Mouse (Mus musculus): ENCODE data around the gene BC030499.
"Not testable (repeated sequence)": the region's sequence is repeated elsewhere in the genome, so short reads cannot be mapped to it uniquely, and the experiment has no call there.

Gene BC030499

DNA sequence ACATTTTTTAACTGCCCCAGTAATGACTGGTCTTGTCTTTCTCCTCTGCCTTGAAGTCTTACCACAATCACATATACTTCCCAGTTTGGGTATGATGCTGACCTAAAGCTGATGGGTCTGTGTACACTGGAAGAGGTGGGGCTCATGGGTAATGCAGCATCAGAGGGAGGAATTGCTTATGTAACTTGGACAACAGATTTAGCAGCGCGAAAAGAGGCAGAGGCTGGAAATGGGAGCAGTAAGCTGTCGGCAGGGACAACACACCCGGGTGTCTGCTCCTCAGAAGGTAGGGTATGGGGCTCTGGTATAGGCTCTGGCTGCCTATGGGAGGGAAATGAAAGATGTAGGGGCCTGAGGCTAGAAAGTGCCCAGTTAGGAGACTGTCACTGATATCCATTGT is at the start of gene BC030499:
Gene BC030499, plus strand, starts transcription at position 188 of the 400 bp plus-strand sequence.
- DNase-seq (ENCODE audit: low spot score): no peak

DNA sequence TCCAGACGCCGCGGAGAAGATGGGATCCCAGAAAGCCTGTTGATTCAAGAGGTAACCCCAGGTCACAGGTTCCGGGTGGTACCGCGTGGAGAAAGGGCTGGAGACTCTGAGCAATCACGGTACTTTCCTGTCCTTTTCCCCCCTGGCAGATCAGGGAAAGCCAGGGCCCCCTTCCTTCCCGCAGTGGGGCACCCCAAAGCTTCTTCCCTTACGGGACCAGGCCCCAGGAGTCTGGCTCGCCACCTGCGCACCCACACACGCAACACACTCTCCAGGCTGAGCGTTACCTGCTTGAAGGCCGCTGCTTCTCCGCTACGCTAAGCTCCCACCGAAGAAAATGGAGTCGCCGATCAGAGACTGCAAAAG is 45.4 kb upstream of the BC030499 start:
- no peak for DNase-seq (ENCODE audit: low spot score)

DNA sequence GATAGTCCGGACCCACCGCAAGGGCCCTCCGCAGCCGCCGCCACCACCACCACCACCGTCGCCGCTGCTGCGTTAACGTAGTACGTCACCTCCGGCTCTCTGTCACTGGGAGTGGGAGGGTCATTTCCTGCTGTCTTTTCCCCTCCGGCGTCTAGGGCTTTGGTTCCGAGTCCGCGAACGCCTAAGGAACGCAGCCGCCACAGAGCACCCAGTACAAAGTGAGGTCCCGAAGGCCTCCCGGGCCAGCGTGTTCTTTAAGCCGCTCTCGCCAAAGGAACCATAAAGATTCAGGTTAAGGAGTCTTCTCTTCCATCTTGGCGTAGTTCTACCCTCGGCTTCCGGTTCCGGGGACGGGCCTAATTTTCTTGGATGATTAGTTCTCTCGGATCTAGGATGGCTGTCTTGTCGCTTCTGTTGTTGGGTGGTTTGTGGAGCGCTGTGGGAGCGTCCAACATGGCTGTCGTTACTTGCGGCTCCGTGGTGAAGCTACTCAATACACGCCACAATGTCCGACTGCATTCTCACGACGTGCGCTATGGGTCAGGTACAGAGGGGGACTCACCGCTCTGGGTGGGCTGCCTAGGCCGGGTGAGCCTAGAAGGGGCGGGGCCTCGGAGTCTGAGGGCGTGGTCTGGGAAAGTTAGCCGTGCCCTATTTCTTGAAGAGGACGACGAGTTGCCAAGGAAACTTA is 44.9 kb upstream of the BC030499 start, which contains the start of the genes Sdf2 and Supt6:
Gene Sdf2, plus strand, starts transcription at position 120 of the 691 bp plus-strand sequence.
Gene Supt6, minus strand, starts transcription at position 361 of the 691 bp plus-strand sequence.
- DNase-seq (ENCODE audit: low spot score): peak; percentile 86

DNA sequence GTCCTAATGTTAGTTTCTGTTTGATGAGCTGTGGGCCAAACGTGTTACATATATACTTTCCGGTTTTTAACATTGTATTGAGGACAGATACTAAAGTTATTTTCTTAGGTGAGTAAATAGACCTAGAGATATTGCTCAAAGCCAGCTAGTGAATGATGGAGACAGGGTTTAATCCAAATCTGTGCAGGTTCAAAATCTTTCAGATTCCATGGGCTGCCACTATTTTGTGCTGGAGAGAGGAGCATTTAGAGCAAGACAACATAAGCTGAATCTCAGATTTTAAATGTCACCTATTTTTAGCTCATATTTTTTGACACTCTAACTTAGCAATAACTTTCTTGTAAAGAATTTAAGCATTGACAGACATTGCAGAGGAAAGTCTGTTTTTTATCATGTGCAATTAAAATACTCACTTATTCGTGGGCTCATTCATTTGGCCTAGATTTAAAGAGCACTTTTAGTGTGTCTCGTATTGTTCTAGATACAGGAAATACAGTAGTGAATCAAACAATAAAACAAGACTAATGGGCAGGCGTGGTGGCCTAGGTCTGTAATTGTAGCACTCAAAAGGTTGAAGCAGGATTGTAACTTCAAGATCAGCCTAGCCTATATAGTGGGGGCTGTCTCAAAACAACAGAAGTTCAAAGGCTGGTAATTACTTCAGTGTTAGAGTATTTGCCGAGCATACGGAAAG is 44.2 kb upstream of the BC030499 start:
- no peak for DNase-seq (ENCODE audit: low spot score)

DNA sequence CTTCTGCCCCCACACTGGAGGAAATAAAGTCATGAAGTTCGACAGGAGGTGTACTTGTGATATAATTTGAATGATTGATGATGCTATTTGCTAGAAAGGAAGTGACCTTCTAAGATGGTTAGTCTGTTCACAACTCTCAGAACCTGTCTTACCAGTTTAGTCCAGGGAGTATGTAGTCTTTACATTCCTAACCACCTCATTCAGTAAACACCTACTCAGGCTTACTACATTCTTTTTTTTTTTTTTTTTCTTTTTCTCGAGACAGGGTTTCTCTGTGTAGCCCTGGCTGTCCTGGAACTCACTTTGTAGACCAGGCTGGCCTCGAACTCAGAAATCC is 43.7 kb upstream of the BC030499 start:
- no peak for DNase-seq (ENCODE audit: low spot score)

DNA sequence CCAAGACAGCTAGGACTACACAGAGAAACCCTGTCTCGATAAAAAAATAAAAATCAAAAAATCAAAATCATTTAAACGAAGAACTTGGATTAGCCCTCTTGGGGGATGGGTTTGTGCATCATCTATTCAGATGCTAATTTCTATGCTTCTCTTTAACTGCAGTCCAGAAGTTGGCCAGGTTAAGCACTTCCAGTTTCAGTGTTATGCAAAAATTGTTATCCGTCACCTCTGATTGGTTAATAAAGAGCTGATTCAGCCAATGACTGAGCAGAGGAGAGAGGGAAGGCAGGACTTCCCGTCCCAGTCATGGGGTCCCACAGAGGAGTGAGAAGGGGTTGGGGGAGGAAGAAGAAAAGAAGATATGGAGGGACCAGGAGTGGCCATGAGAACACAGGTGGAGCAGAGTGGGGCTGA is 42.9 kb upstream of the BC030499 start:
- no peak for DNase-seq (ENCODE audit: low spot score)

DNA sequence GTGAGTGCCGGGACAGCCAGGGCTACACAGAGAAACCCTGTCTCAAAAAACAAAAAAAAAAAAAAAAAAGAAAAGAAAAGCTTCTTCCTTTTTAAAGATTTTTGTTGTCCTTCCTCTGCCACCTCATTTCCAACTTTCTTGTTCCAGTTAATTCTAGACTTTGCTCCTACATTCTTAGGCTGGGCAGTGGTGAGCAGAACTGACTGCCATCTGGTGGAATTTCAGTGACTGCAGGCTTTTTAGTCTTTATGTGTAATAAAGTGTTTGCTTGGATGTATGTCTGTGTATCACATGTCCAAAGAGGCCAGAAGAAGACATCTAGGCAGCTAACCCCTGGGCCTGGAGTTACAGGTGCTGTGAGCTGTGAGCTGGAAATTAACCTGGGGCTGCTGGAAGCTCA is 34.0 kb upstream of the BC030499 start:
- no peak for DNase-seq (ENCODE audit: low spot score)

DNA sequence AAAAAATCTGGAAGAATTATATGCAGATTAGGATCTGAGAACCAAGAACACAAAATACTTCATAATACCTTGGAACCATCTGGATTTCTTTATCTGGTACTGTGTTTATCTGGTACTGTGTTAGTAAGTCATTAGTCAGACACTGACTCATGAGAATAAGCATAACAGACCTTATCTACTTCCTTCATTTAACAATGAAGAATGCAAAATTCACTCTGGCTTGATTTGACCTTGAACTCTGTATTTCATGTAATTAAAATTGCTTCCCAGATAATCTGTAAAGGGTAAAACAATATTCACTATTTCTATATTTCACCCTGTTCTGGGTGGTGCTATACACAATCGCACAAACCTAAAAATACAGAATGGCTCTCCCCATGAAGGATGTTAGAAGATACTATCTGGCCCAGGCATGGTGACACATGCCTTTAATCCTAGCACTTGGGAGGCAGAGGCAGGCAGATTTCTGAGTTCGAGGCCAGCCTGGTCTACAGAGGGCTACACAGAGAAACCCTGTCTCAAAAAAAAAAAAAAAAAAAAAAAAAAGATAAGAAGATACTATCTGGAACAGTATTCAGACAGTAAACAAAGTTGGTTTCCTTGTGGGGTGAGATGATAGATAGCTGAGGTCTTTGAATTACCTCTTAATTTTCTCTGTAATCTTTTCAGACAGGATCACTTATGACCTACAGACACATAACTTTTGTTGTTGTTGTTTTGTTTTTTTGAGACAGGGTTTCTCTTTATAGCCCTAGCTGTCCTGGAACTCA is 30.0 kb upstream of the BC030499 start:
- no peak for DNase-seq (ENCODE audit: low spot score)

DNA sequence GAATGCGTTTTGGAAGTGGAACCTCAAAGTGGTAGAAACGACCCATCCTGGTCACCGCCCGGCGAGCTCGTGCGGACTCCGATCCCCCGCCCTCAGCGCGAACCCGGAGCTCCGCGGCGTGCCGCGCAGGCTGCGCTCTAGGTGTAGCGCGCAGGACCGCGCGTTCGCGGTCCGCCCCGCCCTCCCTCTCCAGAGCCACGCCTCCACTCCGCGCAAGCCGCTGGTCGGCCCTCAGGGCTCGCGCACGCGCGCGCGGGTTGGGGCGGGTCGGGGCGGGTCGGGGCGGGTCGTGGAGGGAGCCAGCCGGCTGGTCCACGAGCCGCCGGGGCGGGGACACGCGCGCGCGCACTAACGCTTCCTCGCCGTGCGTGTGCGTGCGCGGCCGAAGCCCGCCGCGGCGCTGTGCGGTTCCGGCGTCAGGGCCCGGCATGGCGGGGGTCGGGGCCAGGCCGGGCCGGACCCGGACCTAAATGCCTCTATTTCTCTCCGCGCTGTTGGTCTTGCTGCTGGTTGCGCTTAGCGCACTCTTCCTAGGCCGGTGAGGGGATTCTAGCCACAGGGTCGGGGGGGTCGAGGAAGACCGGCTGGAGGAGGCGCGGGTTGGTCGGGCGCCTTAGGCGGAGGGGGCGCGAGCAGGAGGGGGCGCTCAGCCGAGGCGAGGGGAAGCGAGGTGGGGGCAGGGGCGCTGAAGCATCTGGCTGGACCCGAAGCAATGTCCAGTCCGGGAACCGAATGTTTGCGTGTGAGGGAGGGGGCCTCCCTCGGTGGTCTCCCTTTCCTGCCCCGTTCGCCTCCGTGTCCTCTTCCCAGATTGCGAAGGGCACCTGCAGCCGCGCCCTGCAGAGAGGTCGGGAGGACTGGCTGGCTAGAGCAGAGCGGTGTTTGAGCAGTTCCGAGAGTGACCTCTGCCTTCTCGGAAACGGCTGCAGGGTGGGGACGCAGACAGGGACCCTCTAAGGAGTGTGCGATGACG is 29.0 kb upstream of the BC030499 start, which contains the start of gene 2610507B11Rik:
Gene 2610507B11Rik, plus strand, starts transcription at position 373 of the 973 bp plus-strand sequence.
- peak; percentile 89 for DNase-seq (ENCODE audit: low spot score)

DNA sequence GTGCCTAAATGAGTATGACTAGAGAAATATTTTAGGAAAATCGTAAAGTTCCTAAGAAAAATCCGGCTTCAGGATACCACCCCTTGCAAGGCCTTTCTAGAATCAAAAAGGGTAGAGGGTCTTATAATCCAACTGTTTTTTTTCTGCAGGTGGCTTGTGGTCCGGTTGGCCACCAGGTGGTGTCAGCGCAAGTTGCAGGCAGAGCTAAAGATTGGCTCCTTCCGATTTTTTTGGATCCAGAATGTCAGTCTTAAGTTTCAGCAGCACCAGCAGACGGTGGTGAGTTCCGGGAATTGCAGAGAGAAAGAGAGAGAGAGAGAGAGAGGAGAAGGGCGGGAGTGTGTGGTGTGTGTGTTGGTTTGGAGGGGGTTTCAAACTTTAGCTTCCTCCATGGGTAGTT is 28.1 kb upstream of the BC030499 start:
- peak; percentile 17 for DNase-seq (ENCODE audit: low spot score)

DNA sequence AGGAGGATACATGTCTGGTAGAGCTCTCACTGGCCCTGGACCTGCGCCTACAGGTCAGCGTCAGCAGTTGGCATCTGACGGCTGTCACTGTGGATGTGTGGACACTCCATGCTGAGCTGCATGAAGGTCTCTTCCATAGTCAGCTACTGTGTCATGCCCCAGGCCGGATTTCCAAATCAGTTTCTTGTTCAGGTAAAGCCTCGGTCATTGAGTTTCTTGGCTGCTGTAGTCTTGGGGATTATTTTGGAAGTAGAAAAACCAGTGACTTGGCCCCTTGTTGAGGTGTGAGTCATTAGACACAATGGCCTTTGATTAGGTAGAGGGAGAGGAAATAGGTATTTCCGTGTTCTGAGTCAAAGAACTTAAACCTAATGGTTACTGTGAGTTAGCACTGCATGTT is 25.1 kb upstream of the BC030499 start:
- no peak for DNase-seq (ENCODE audit: low spot score)

DNA sequence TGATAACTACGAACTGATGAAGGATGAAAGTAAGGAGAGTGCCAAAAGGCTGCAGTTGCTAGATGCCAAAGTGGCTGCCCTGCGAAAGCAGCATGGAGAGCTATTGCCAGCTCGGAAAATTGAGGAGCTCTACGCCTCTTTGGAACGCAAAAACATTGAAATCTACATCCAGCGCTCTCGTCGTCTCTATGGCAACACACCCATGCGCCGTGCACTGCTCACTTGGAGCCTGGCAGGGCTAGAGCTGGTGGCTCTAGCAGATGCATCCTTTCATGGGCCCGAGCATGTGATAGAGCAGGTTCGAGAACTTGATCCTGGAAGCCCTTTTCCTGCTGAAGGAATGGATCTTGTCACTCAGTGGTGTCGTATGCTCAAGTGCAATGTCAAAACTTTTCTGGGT is 18.7 kb upstream of the BC030499 start:
- DNase-seq (ENCODE audit: low spot score): no peak

DNA sequence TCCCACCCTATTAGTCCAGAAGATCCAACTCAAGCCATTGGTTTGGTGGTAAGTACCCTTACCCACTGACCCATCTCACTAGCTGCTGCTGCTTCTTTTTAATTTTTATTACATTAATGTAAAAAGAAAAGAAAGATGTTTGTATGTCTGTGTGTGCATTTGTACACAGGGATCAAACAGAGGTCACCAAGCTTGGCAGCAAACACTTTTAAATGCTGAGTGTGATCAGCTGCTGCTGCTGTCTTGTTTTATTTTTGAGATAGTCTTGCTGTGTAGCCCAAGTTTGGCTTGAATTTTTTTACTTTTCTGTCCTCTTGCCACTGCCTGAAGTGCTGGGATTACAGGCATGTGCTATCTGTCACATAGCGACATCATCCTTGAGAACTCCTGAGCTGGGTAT is 15.0 kb upstream of the BC030499 start:
- no peak for DNase-seq (ENCODE audit: low spot score)

DNA sequence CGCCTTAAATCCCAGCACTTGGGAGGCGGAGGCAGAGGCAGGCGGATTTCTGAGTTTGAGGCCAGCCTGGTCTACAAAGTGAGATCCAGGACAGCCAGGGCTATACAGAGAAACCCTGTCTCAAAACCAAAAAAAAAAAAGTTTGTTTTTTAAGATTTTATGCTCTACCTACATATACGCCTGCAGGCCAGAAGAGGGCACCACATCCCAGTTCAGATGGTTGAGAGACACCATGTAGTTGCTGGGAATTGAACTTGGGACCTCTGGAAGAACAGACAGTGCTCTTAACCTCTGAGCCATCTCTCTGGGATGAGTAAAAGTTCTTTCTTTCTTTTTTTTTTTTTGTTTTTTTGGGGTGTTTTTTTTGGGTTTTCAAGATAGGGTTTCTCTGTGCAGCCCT is 14.5 kb upstream of the BC030499 start:
- DNase-seq (ENCODE audit: low spot score): not testable (repeated sequence)

DNA sequence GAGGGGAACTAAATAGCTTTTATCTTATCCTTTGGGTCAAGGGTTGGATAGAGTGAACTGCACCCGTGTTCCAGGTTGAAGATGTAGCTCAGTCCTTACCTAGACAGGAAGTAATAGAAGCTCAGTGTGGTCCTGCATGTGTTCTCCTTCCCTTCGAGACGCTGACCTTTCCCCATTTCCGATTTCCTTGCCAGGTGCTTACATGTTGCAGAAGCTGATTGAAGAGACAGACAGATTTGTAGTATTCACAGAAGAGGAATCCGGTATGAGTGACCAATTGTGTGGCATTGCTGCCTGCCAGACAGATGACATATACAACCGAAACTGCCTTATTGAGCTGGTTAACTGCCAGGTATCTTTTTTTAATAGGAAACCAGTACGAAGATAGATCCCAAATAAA is 11.8 kb upstream of the BC030499 start:
- DNase-seq (ENCODE audit: low spot score): no peak

DNA sequence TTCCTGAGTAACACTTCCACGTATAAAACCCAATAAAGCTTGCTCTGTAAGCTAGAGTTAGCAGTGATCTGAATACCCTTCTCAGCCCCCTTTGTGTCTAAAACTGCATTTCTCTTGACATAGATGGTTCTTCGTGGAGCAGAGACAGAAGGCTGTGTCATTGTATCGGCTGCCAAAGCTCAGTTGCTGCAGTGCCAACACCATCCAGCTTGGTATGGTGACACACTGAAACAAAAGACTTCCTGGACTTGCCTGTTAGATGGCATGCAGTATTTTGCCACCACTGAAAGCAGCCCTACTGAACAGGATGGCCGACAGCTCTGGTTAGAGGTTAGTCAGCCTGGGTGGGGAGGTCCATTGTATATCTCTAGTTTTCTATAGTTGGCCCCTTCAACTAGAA is 11.1 kb upstream of the BC030499 start:
- DNase-seq (ENCODE audit: low spot score): no peak

DNA sequence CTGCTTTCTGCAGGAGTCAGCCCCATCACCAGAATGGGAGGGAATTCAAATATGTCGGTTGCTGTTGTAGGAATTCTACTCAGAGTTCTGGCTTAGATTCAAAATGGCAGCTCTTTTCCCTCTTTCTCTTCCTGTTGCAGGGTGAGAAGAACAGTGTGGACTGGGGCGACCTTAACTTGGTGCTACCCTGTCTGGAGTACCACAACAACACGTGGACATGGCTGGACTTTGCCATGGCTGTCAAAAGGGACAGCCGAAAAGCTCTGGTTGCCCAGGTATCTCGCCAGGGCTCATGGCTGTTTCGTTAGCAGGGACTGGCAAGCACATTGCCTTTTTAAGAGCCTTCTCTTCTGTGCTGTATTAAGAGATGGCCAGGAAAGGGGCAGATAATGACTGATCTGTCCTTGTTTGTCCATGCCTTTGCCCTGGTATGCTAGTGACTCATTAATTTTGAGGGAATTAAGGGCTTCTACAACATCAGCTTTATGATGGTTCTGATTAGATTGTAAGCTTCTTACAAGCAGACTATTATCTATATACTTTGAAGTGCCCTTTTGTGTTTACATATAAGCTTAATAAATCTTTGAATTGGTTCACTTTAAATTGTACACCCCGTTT is 1.4 kb upstream of the BC030499 start:
- no peak for DNase-seq (ENCODE audit: low spot score)

DNA sequence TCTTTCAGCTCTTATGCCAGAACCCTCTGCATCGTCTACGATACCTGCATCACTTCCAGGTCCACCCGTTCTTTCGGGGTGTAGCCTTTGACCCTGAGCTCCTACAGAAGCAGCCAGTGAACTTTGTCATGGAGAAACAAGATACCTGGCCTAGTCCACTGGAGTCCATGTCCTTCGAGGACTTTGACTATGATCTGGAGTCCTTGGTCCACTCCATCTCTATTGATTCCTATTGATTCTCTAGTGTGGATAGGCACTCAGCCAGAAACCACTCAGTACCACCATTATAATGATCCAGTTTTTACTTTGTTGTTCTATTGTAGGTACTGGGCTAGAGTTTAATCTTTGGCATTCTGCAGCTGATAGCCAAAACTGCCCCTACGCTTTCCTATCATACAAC is 3.9 kb downstream of the BC030499 start:
- DNase-seq (ENCODE audit: low spot score): no peak

DNA sequence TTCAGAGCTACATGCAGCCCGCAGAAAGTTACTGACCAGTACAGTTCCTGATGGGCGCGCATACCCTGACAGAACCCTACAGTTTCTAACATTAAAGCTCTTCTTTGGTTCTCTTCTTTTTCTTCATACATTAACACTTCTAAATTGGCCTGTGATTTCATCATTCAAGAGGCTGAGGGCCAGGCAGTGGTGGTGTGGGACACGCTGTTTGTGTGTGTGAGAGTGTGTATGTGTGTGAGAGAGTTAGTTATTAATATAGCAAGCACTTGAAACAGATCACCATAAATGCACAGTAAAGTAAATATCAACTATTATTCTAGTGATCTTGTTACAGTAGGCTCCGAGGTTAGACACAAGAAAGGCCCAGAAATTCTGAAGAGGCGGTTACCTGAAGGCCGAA is 10.3 kb downstream of the BC030499 start:
- DNase-seq (ENCODE audit: low spot score): no peak

DNA sequence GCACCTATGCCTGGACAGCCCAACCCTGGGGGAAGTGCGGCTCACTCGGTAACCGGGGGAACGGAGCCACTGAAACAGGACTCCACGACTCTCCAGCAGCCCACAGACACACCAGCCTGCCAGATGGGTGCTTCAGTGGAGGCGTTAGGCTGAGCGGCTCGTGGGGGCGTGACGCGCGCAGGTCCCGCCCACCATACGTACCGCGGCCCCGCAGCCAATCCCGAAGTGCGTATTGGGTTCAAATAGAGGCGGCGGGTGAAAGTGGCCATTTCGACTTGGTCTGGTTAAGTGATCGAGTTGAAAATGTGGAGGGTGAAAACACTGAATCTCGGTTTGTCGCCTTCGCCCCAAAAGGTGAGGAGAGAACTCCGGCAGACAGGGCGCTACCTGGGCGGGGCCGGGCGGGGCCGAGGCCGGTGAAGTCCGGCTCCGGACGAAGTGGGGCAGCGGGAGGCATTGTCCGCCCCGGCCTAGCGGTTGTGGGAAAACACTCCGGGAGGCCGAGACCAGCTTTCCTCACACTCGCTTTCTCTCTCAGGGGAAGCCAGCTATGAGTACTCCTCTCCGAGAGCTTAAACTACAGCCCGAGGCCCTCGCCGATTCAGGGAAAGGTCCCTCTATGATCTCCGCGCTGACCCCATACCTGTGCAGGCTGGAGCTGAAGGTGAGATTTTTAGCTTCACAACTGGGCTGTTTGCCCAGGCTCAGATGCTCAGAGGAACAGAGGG is 10.9 kb downstream of the BC030499 start, which contains the start of gene Spag5:
Gene Spag5, plus strand, starts transcription at position 173 of the 728 bp plus-strand sequence.
- peak; percentile 85 for DNase-seq (ENCODE audit: low spot score)

DNA sequence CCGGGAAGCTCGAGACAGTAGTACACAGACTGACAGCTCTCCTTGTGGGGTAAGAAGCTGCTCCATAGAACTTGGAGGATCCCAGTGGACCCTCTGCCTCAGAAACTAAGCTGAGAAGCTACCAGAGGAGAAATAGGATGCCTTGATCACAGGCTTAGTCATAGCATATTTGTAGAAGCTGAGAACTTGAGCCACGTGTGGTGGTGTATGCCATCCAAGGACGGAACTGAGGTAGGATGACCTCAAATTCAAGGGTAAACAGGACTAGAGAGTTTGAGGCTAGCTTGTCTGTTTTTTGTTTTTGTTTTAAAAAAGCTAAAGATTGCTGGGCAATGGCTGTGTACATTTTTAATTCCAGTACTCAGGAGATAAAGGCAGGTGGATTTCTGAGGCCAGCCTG is 14.6 kb downstream of the BC030499 start:
- DNase-seq (ENCODE audit: low spot score): no peak

All from spleen, adult 12 weeks (tissue).